Mouse (Mus musculus) liver, embryonic 14.5 days (tissue): ENCODE data around the gene Mon2.

Experiments
- CTCF ChIP-seq: IDR thresholded peaks from 2 replicates; pipeline ENCODE4 v1.5.1; 2016; ENCODE audit warnings: antibody characterized with exemption, low read depth, control low read depth
- EP300 ChIP-seq: IDR thresholded peaks from 2 replicates; pipeline ENCODE4 v1.6.1; 2016; ENCODE audit warnings: antibody characterized with exemption, low read depth

DNA sequence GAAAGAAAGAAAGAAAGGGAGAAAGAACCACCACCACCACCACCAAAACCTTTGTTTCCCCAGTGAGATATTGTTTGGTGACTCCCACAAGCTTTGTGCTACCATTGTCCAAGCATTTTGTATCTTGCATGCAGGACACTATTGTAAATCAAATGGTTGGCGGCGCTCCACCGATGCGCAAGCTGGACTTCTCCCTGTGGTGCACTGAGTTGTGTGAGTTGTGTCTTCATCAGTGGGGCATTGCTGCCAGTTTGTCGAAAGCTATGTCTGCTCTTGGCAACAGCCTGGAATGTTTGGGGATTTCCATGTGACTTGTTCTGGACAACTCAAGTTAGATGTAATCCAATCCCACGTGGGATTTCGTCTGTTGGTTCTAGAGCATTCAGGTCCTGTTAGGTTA, 18.2 kb upstream of the Mon2 start:
- no peak for TF ChIP-seq CTCF
- TF ChIP-seq EP300, result no peak
